Mouse (Mus musculus) liver, embryonic 14.5 days (tissue): Measurements from ENCODE around the gene Ccdc83.

Experiments
- CTCF ChIP-seq: IDR thresholded peaks from 2 replicates; pipeline ENCODE4 v1.5.1; 2016; ENCODE audit warnings: antibody characterized with exemption, low read depth, control low read depth
- EP300 ChIP-seq: IDR thresholded peaks from 2 replicates; pipeline ENCODE4 v1.6.1; 2016; ENCODE audit warnings: antibody characterized with exemption, low read depth

- TF ChIP-seq CTCF (no peak), EP300 (no peak)
Measured at GRCm38 (mm10) chr7:90279136-90279535, 13.6 kb upstream of the Ccdc83 start.
